Mouse (Mus musculus) liver, embryonic 16.5 days (tissue): ENCODE results near the gene Nfatc2. TPM values are rescaled to one million over a fixed set of nuclear protein-coding genes. Genes with fewer than 3 reads are reported as not detected.

Source experiments
- ATAC-seq: fragments of 200-750 bp; cut with Nextera tagmentation; 2 replicates; pipeline ENCODE4 v1.8.0; 2017; ENCODE audit warnings: low read depth, mild to moderate bottlenecking, moderate number of reproducible peaks, moderate library complexity
- H3K27ac ChIP-seq: fragments of 300-500 bp; sonication (generic); 2 replicates; pipeline ENCODE4 v1.5.1; 2014; ENCODE audit warnings: mild to moderate bottlenecking, low read length
- H3K27me3 ChIP-seq: fragments of 300-500 bp; sonication (generic); 2 replicates; pipeline ENCODE4 v1.6.1; 2014; ENCODE audit warnings: low read depth, low read length, mixed read lengths; ENCODE audit not compliant: control insufficient read depth, insufficient read depth
- H3K36me3 ChIP-seq: fragments of 300-500 bp; sonication (generic); 2 replicates; pipeline ENCODE4 v1.6.1; 2014; ENCODE audit warnings: mild to moderate bottlenecking; ENCODE audit not compliant: control insufficient read depth, insufficient read depth
- H3K4me1 ChIP-seq: fragments of 300-500 bp; sonication (generic); 2 replicates; pipeline ENCODE4 v1.6.1; 2014; ENCODE audit warnings: low read depth, low read length, mixed read lengths; ENCODE audit not compliant: control insufficient read depth
- H3K4me2 ChIP-seq: fragments of 300-500 bp; sonication (generic); 2 replicates; pipeline ENCODE4 v1.6.1; 2014; ENCODE audit warnings: low read depth, low read length, mixed read lengths
- H3K4me3 ChIP-seq: fragments of 300-500 bp; sonication (generic); 2 replicates; pipeline ENCODE4 v1.5.1; 2014; ENCODE audit warnings: low read depth, mild to moderate bottlenecking, low read length
- H3K9ac ChIP-seq: fragments of 300-500 bp; sonication (generic); 2 replicates; pipeline ENCODE4 v1.6.1; 2014; ENCODE audit warnings: low read depth, low read length
- H3K9me3 ChIP-seq: fragments of 300-500 bp; sonication (generic); replicated peaks from 2 replicates; pipeline ENCODE4 v1.6.1; 2016; ENCODE audit warnings: low read length; ENCODE audit not compliant: control insufficient read depth
- WGBS: fragments of 180-500 bp; shearing (Covaris S2); extraction: QIAGEN DNeasy Blood & Tissue Kit; methylation state at CpG from one replicate; pipeline ENCODE4 v1.1.7; 2014; ENCODE audit not compliant: insufficient replicate concordance; 5-methylcytosine and 5-hydroxymethylcytosine counted together
- polyA plus RNA-seq: library from polyadenylated mRNA; unstranded; fragments of >200 nt; fragmentation: Nextera tagmentation; extraction: Ambion mirVana; gene quantifications from 2 replicates; pipeline ENCODE4 v1.2.1, GENCODE M21; 2015

Gene Nfatc2
- polyA plus RNA-seq, 1 experiment from 2014 or later = 0.25 TPM

DNA sequence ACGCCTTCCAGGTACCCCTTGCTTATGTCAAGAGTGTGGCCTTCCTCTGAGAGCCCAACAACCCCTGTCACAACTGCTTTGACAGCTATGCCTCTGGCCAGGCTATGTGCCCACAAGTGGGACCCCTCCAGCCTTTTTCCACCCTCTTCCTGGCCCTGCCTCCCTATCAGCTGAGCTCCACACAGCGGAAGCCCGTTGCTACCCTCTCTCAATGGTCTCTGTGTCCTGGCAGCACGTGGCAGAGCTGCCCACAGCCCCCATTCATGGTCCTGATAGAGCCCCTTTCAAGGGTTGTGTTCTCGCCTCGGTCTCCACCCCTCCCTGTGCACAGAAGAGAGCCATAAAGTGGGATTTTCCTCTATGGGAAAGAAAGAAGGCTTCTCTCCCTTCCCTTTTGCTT is 97.7 kb downstream of the Nfatc2 start:
- H3K9ac ChIP-seq = no peak overlapping the region

GRCm38 (mm10) chr2:168500750-168501149 is 100.7 kb downstream of the Nfatc2 start:
- no peak for ATAC-seq
- no peak overlapping the region for H3K4me3 ChIP-seq
- 28% methylated on average over 6 of the region's 6 CpGs for WGBS

More for the DNA sequence above, 97.7 kb downstream of the Nfatc2 start:
- 52% methylated on average over 6 of the region's 6 CpGs for WGBS
- Histone ChIP-seq H3K9me3 (no peaks in the 10 kb centered on the region), H3K27ac (no peak overlapping the region), H3K4me3 (no peak overlapping the region), H3K27me3 (no peaks in the 10 kb centered on the region), H3K36me3 (no peaks in the 10 kb centered on the region), H3K4me2 (no peak overlapping the region), H3K4me1 (no peaks in the 10 kb centered on the region)
- ATAC-seq = no peak

DNA sequence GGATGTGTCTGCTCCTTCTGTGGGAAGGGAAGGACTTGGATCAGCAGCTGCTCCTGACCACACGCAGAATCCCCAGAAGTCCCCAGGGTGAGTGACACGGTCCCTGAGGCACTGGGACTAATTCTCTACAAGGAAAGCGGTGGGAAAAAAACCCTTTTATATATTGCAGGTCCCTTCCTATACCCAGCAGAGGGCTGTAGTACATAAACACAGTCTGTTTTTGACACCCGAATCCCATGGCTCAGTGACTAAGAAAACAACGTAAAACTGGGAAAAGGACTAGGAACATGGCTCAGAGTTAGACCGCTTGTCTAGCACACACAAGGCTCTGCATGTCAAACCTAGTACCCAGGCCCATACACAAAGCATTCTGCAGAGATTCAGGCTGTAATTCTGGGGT is 101.2 kb downstream of the Nfatc2 start:
- Histone ChIP-seq H3K36me3 (no peaks in the 10 kb centered on the region), H3K9me3 (no peaks in the 10 kb centered on the region), H3K27me3 (no peaks in the 10 kb centered on the region), H3K4me2 (no peak overlapping the region), H3K9ac (no peak overlapping the region), H3K27ac (no peak overlapping the region), H3K4me3 (no peak overlapping the region), H3K4me1 (no peaks in the 10 kb centered on the region)
- ATAC-seq = no peak
- 66% methylated on average over 6 of the region's 6 CpGs for whole genome bisulfite sequencing

More at GRCm38 (mm10) chr2:168500750-168501149, 100.7 kb downstream of the Nfatc2 start:
- H3K4me2 ChIP-seq = no peak overlapping the region
- no peaks in the 10 kb centered on the region for H3K4me1 ChIP-seq
- H3K27ac ChIP-seq = no peak overlapping the region
- no peak overlapping the region for H3K9ac ChIP-seq
- no peaks in the 10 kb centered on the region for H3K27me3 ChIP-seq
- no peaks in the 10 kb centered on the region for H3K36me3 ChIP-seq
- H3K9me3 ChIP-seq = no peaks in the 10 kb centered on the region

DNA sequence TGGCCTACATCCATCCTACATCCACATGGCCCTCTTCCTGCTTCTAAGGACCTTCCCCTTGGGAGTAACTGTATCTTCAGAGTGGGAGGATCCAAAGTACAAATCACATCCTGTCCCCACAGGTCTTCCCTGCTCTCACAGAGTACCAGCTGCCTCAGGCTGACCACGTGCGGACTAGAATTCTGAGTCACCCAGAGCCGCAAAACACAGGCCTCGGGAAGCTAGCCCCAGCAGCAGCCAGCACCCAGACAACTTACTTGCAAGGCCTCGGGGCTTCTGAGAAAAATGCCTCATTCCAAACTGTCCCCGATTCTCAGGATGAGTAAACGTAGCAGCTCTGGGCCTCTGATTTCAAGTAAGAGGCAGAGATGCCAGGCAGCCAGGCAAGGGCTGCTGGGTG is 109.7 kb downstream of the Nfatc2 start:
- no peak overlapping the region for H3K9ac ChIP-seq

DNA sequence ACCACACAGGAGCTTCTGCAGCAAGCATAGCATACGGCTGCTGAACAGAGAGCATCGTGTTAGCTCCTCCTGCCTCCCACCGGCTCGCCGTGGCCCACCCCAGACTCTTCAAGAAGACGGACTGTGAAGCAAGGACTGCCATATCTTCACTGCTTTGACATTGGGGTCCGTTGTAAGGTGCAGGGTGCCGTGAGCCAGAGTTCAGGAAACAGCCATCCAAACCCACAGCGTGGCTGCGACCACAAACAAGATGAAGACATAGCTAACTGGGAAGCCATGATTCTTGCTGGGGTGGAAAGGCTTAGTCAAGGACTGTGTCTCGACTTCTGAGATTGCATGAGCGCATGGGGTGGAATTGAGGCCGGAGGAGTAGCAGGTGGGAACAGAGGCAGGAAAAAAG is 111.5 kb downstream of the Nfatc2 start:
- WGBS = 55% methylated on average over 13 of the region's 13 CpGs
- Histone ChIP-seq H3K27ac (no peak overlapping the region), H3K9me3 (no peaks in the 10 kb centered on the region), H3K4me2 (no peak overlapping the region), H3K4me3 (no peak overlapping the region), H3K9ac (no peak overlapping the region), H3K4me1 (no peaks in the 10 kb centered on the region), H3K27me3 (no peaks in the 10 kb centered on the region), H3K36me3 (no peaks in the 10 kb centered on the region)
- no peak for ATAC-seq

More for the DNA sequence above, 109.7 kb downstream of the Nfatc2 start:
- no peaks in the 10 kb centered on the region for H3K9me3 ChIP-seq
- ATAC-seq = no peak
- WGBS = 57% methylated on average over 7 of the region's 7 CpGs
- no peaks in the 10 kb centered on the region for H3K27me3 ChIP-seq
- no peak overlapping the region for H3K4me2 ChIP-seq
- no peaks in the 10 kb centered on the region for H3K36me3 ChIP-seq
- no peaks in the 10 kb centered on the region for H3K4me1 ChIP-seq
- no peak overlapping the region for H3K4me3 ChIP-seq
- no peak overlapping the region for H3K27ac ChIP-seq

- no peak for ATAC-seq
- no peaks in the 10 kb centered on the region for H3K27me3 ChIP-seq
- H3K9ac ChIP-seq = no peak overlapping the region
- H3K4me3 ChIP-seq = no peak overlapping the region
- no peaks in the 10 kb centered on the region for H3K4me1 ChIP-seq
- H3K36me3 ChIP-seq = no peaks in the 10 kb centered on the region
- H3K9me3 ChIP-seq = no peaks in the 10 kb centered on the region
- H3K27ac ChIP-seq = no peak overlapping the region
- 53% methylated on average over 11 of the region's 11 CpGs for WGBS
- no peak overlapping the region for H3K4me2 ChIP-seq
Observed at GRCm38 (mm10) chr2:168488158-168488925, 113.1 kb downstream of the Nfatc2 start.

GRCm38 (mm10) chr2:168481121-168481520 is 120.3 kb downstream of the Nfatc2 start:
- H3K9me3 ChIP-seq = no peaks in the 10 kb centered on the region
- H3K27ac ChIP-seq = no peak overlapping the region
- H3K27me3 ChIP-seq = no peaks in the 10 kb centered on the region; the same call in 1 of the 2 replicates
- no peaks in the 10 kb centered on the region for H3K36me3 ChIP-seq
- no peaks in the 10 kb centered on the region for H3K4me1 ChIP-seq
- no peak overlapping the region for H3K9ac ChIP-seq
- no peak overlapping the region for H3K4me2 ChIP-seq
- no peak overlapping the region for H3K4me3 ChIP-seq
- no peak for ATAC-seq
- WGBS = 65% methylated on average over 14 of the region's 14 CpGs

GRCm38 (mm10) chr2:168480692-168481091 is 120.8 kb downstream of the Nfatc2 start:
- H3K4me1 ChIP-seq = no peaks in the 10 kb centered on the region
- no peaks in the 10 kb centered on the region for H3K9me3 ChIP-seq
- 67% methylated on average over 6 of the region's 6 CpGs for WGBS
- H3K27ac ChIP-seq = no peak overlapping the region
- no peak for ATAC-seq
- no peaks in the 10 kb centered on the region for H3K36me3 ChIP-seq
- no peak overlapping the region for H3K4me3 ChIP-seq
- no peak overlapping the region for H3K4me2 ChIP-seq
- H3K9ac ChIP-seq = no peak overlapping the region
- no peaks in the 10 kb centered on the region; the same call in 1 of the 2 replicates for H3K27me3 ChIP-seq

- Histone ChIP-seq H3K27me3 (no peaks in the 10 kb centered on the region; the same call in 1 of the 2 replicates), H3K27ac (no peak overlapping the region), H3K36me3 (no peaks in the 10 kb centered on the region), H3K9ac (no peak overlapping the region), H3K4me2 (no peak overlapping the region), H3K9me3 (no peaks in the 10 kb centered on the region), H3K4me3 (no peak overlapping the region), H3K4me1 (no peaks in the 10 kb centered on the region)
- no peak for ATAC-seq
- 79% methylated on average over 15 of the region's 15 CpGs for WGBS
Observed at GRCm38 (mm10) chr2:168479930-168480329, 121.5 kb downstream of the Nfatc2 start.
